Mouse (Mus musculus): Measurements from ENCODE around the gene Btbd35f23.
"Not testable (repeated sequence)": the region's sequence is repeated elsewhere in the genome, so short reads cannot be mapped to it uniquely, and the experiment has no call there.

The Btbd35f23 gene

DNA sequence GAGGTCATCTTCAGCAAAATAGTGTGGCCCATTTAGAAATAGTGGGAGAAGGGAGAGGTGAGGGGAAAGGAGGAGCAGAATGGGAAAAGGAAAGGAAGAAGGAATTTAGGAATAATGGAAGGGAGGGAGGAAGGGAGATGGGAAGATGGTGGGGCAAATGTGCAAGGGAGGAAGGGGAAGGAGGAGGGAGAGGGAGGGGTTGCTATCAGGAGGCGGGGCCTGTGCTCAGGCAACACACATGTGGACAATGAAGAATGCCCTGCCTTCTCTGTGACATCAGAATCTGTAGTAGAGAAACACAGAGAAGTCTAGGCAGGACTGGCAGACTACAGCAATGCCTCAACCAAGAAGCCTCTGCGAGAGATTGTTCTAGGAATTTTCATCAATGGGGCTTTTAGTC lies at the start of gene Btbd35f23:
Gene Btbd35f23 (plus strand): TSS at position 301 of the 400 bp plus-strand sequence.
- DNase-seq (ENCODE audit: low spot score in 2 of 2): not testable (repeated sequence)
